Mouse (Mus musculus): ENCODE data around the gene Map7d1.

Gene Map7d1

DNA sequence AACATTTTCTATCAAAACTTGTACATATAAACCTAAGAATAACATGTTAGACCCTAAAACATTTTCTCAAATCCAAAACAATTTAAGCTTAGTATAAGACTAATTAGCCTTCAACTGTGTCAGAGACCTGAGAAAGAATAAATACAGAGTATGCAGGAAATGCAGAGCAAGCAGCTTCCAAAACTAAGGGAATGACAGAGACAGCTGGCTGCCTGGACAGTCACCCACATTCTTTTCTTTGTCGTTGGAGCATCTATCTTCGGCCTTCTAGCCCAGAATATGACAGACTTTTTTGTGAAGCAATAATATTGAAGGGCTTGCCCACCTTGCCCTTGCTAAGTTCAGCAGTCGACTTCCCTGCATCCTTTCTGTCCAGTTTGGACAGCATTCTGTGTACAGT is 13.1 kb upstream of the Map7d1 start:
- no peak for DNase-seq (ENCODE audit: extremely low spot score, low spot score)

DNA sequence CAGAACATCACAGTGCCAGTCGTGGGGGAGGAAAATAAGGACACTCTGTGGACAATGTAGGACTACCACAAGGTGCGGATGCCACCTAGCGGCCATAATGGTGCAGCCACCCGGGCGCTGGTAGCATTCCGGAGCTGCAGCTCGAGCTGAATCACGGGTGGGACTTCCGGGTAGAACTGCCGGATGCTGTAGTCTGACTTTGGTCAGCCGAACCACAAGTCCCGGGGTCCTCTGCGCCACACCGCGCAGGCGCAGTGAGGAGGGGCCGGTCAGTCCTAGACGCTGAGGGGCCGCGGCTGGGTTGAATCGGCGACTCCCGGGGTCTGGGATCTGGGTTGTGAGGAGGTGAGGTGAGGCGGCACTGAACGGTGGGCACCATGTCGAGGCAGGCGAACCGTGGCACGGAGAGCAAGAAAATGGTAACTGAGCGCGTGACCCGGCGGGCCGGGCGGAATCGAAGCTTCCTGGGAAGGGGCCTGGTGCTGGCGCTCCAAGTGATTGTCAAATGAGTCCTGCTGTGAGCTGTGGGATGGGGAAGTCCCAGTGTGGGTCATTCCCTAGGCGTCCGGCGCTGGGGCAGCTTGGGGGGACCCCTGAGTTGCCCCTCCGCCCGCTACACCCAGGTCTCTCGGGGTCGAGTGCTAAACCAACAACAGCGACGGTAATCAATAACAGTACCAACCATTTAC is 6.1 kb upstream of the Map7d1 start, which contains the start of gene Trappc3:
Trappc3 (plus strand) TSS at position 207 of the 689 bp plus-strand sequence.
- peak; percentile 99 for DNase-seq (ENCODE audit: extremely low spot score, low spot score)

GRCm38 (mm10) chr4:126261675-126262074 is 5.5 kb upstream of the Map7d1 start:
- DNase-seq (ENCODE audit: extremely low spot score, low spot score) = no peak

- no peak for DNase-seq (ENCODE audit: extremely low spot score, low spot score)
Observed at GRCm38 (mm10) chr4:126261266-126261665, 5.1 kb upstream of the Map7d1 start.

DNA sequence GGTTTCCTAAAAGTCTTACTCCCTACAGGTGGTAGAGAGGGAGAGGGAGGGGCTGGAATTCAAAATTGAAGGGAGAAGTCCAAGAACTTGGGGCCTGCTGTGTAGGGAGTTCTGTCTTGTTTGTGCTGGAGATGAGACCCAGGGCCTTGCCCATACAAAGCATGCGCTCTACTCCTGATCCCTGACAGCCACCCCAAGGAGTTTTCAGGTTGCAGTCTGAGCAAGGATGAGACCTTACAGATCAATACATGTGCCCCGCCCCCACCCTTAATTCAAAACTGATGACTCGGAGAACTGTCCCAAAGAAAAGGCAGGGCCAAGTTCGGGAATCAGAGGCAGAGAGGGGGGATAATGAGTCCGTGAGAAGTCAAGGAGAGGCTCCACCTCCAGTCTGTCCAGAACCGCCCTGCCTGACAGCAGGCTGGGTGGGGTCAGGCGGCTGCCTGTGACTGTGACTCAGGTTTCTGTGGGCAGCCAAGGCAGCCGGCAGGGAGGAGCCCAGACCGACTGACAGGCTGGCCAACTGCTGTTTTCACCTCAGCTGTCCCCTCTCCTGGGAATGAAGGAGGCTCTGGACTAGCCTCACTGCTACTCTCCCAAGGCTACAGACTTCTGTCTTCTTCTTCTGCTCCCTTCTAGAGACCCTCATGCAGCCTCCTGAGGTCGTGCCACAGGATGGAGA is 4.5 kb upstream of the Map7d1 start:
- peak; percentile 65 for DNase-seq (ENCODE audit: extremely low spot score, low spot score)

GRCm38 (mm10) chr4:126259523-126260160 is 3.5 kb upstream of the Map7d1 start:
- DNase-seq (ENCODE audit: extremely low spot score, low spot score) = peak; percentile 79

- DNase-seq (ENCODE audit: extremely low spot score, low spot score) = no peak
Observed at GRCm38 (mm10) chr4:126259063-126259462, 2.9 kb upstream of the Map7d1 start.

- DNase-seq (ENCODE audit: extremely low spot score, low spot score) = peak; percentile 68
Observed at GRCm38 (mm10) chr4:126256967-126257881, 1.1 kb upstream of the Map7d1 start.

- peak; percentile 53 for DNase-seq (ENCODE audit: extremely low spot score, low spot score)
Observed at GRCm38 (mm10) chr4:126255113-126256001, 786 bp downstream of the Map7d1 start.

GRCm38 (mm10) chr4:126254315-126255112 is 1.6 kb downstream of the Map7d1 start:
- DNase-seq (ENCODE audit: extremely low spot score, low spot score) = no peak

- no peak for DNase-seq (ENCODE audit: extremely low spot score, low spot score)
Observed at GRCm38 (mm10) chr4:126253637-126254272, 2.4 kb downstream of the Map7d1 start.

DNA sequence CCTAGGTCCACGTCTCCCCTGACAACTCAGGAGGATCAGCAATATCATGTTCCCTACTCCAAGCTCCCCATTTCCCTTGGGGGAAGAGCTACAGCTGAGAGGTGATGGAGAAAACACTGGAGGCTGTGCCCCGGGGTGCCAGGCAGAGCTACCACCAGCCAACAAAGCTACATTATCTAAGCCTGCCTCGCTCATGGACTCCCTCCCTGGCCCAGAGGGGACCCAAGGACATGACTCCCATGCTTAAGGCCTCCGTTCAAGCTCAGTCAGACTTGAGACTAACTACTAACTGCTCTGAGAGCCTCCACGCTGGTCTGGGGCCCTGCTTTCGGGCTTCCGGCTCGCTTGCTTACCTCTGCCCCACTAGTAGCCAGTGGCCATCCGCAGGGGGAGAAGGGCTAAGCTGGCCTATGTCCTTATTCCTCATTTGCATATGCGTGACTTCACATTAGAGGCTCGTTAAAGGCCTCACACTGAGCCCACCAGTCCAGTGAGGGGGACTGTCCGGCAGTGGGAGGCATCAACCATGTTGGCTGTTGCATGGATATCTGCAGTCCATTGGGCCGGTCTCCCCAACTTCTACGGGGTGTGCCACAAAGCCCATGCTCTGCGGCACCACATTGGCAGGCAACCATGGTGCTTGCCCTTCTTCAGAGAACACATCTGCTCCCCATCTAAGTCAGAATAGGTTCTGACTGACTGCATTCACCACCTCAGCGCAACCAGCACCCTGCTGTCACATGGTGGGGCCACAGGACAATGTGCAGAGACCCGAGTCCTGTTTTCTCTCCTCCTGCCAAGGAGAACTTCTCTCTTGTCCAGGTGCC is 3.5 kb downstream of the Map7d1 start:
- DNase-seq (ENCODE audit: extremely low spot score, low spot score) = no peak

DNA sequence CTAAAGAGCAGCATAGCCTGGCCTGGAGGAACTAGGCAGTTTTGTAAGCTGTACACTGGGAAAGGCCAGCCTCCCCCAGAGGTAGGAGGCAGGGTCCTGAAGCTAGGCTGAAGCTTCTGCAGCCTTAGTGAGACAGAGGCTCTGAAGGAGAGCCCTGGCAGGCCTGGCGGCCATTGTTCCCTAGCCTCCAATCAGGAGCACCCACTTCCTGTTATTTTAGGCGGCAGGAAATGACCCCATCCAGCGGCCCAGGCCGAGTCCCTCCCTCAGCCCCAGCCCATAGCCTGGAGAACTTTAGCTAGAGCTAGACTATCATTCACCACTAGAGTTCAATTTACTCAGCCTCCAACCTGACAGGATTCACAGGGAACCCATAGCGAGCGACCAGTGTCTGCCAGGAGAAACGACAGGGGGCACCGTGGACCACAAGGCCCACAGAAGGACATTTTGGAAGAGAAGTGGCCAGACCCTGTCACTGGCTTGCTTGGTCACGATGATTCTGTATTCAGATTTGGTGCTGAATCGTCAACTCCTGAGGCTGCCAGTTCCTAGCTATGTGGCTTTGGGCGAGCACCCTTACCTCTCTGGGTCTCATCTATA is 4.4 kb downstream of the Map7d1 start:
- no peak for DNase-seq (ENCODE audit: extremely low spot score, low spot score)

DNA sequence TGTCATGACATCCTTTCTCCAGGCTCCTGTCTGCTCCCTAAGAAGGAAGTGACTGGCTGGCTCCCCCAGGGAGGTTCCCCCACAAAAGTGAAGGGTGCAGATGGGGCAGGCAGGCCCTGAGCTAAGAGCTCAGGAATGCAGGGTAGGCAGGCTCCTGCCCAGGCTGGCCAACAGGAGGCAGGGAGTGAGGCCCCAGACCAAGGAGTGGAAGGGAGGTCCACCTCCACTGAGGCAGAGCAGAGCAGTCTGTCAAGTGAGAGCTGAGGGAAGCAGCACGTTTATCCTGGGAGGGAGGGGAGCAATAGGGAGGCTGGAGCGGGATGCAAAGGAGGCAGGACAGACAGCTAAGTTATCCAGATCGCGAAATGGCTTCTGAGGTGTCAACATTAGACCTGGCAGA is 5.5 kb downstream of the Map7d1 start:
- DNase-seq (ENCODE audit: extremely low spot score, low spot score) = no peak

- DNase-seq (ENCODE audit: extremely low spot score, low spot score) = no peak
Observed at GRCm38 (mm10) chr4:126248261-126248868, 7.8 kb downstream of the Map7d1 start.

DNA sequence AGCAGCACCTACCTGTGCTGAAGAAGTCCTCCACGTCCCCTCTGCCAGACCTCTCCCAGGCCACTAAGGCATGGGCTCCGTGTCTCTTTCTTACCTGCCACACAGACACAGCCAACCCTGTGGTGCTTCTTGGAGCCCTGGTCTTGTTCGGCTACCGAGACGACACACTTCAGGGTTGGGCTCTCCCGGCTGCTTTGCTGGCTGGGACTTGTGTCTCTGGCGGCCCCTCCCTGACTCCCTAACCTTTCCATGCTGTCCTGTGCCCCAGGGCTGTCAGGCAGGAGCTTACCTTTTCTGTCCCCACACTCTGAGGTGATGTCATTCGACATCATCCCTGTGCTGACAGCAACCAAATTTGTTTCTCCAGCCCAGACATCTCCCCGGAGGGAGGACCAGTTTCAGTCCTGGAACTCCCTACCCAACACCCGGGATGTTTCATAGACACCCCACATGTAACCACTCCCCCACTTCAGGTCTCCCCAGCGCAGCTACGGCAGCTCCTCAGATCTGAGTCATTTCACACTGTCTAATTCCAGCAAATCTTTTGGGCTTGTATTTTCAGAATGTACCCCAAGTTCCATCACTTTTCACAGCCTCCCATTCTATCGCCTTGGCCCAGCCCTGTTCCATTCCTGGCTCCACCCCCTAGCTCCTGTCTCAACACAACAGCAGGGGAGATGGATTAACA is 9.8 kb downstream of the Map7d1 start:
- no peak for DNase-seq (ENCODE audit: extremely low spot score, low spot score)

- no peak for DNase-seq (ENCODE audit: extremely low spot score, low spot score)
Observed at GRCm38 (mm10) chr4:126242510-126242909, 13.6 kb downstream of the Map7d1 start.

Data from neural tube, embryonic 10.5 days (tissue).